Mouse (Mus musculus) limb, embryonic 14.5 days (tissue): ENCODE data around the gene Snapin. TPM values are rescaled to one million over a fixed set of nuclear protein-coding genes. Genes with fewer than 3 reads are reported as not detected.

Source experiments
- ATAC-seq: fragments of 200-750 bp; cut with Nextera tagmentation; 2 replicates; pipeline ENCODE4 v1.8.0; 2017; ENCODE audit warnings: low read depth, moderate number of reproducible peaks, moderate TSS enrichment; ENCODE audit not compliant: low FRiP score
- DNase-seq: peaks from one replicate; pipeline ENCODE4 v3.0.0-alpha.2; 2015; ENCODE audit warnings: low spot score
- H3K27ac ChIP-seq: fragments of 300-500 bp; sonication (generic); replicated peaks from 2 replicates; pipeline ENCODE4 v1.5.1; 2014; ENCODE audit warnings: low read depth, mild to moderate bottlenecking, low read length, moderate library complexity, mixed read lengths
- H3K27me3 ChIP-seq: fragments of 300-500 bp; sonication (generic); 2 replicates; pipeline ENCODE4 v1.6.1; 2014; ENCODE audit warnings: low read length, mixed read lengths; ENCODE audit not compliant: control insufficient read depth, insufficient read depth
- H3K36me3 ChIP-seq: fragments of 300-500 bp; sonication (generic); 2 replicates; pipeline ENCODE4 v1.6.1; 2014; ENCODE audit warnings: mild to moderate bottlenecking, low read length, moderate library complexity, mixed read lengths; ENCODE audit not compliant: control insufficient read depth, insufficient read depth
- H3K4me1 ChIP-seq: fragments of 300-500 bp; sonication (generic); 2 replicates; pipeline ENCODE4 v1.6.1; 2014; ENCODE audit warnings: antibody characterized with exemption, low read length, mixed read lengths; ENCODE audit not compliant: control insufficient read depth, insufficient read depth
- H3K4me2 ChIP-seq: fragments of 300-500 bp; sonication (generic); replicated peaks from 2 replicates; pipeline ENCODE4 v1.6.1; 2014; ENCODE audit warnings: low read depth, mild to moderate bottlenecking, low read length, moderate library complexity; ENCODE audit not compliant: severe bottlenecking
- H3K4me3 ChIP-seq: fragments of 300-500 bp; sonication (generic); replicated peaks from 2 replicates; pipeline ENCODE4 v1.5.1; 2014; ENCODE audit warnings: low read length
- H3K9ac ChIP-seq: fragments of 300-500 bp; sonication (generic); 2 replicates; pipeline ENCODE4 v1.6.1; 2014; ENCODE audit warnings: mild to moderate bottlenecking, low read depth, low read length, moderate library complexity; ENCODE audit not compliant: severe bottlenecking
- H3K9me3 ChIP-seq: fragments of 300-500 bp; sonication (generic); 2 replicates; pipeline ENCODE4 v1.6.1; 2016; ENCODE audit warnings: low read length; ENCODE audit not compliant: control insufficient read depth
- POLR2A ChIP-seq: fragments of 200-500 bp; IDR thresholded peaks from 2 replicates; pipeline ENCODE4 v1.8.0; 2012; ENCODE audit warnings: inconsistent platforms, mild to moderate bottlenecking, moderate library complexity, borderline replicate concordance; ENCODE audit not compliant: insufficient read depth, insufficient read length; ENCODE audit errors: extremely low read depth
- WGBS: fragments of 180-500 bp; shearing (Covaris S2); extraction: QIAGEN DNeasy Blood & Tissue Kit; methylation state at CpG from one replicate; pipeline ENCODE4 v1.1.7; 2014; 5-methylcytosine and 5-hydroxymethylcytosine counted together
- polyA plus RNA-seq, 2 experiments: library from polyadenylated mRNA; depleted of rRNA in 1 of 2; stranded (reverse) in 1 of 2; unstranded in 1 of 2; fragments of >200 nt; fragmentation: Nextera tagmentation in 1 of 2; extraction: Ambion mirVana in 1 of 2; gene quantifications; 2 replicates each; pipeline versions ENCODE4 v1.2.1 to v1.2.3; 2012 to 2014

Snapin gene
- polyA plus RNA-seq, 2 experiments = 54.8 to 87.6 TPM

- Histone ChIP-seq H3K4me3 (no peak overlapping the region), H3K36me3 (no peaks in the 10 kb centered on the region), H3K4me2 (no peak overlapping the region), H3K4me1 (peaks cover 13% of the 10 kb centered on the region), H3K27me3 (no peaks in the 10 kb centered on the region), H3K27ac (no peak overlapping the region), H3K9me3 (no peaks in the 10 kb centered on the region), H3K9ac (no peak overlapping the region)
- DNase-seq (no peak), ATAC-seq (no peak)
- no peak for TF ChIP-seq POLR2A
- WGBS = 90% methylated on average over 4 of the region's 4 CpGs
Observed at GRCm38 (mm10) chr3:90515789-90516188, 25.0 kb upstream of the Snapin start.

- WGBS = 44% methylated on average over 1 of the region's 1 CpGs
- no peaks in the 10 kb centered on the region for H3K27me3 ChIP-seq
- no peak overlapping the region for H3K27ac ChIP-seq
- peak overlapping the region; percentile 46 for H3K9ac ChIP-seq
- no peaks in the 10 kb centered on the region for H3K9me3 ChIP-seq
- peaks cover 13% of the 10 kb centered on the region for H3K4me1 ChIP-seq
- no peak for TF ChIP-seq POLR2A
- no peaks in the 10 kb centered on the region for H3K36me3 ChIP-seq
- peak overlapping the region; percentile 84 for H3K4me2 ChIP-seq
- DNase-seq (no peak), ATAC-seq (no peak)
- peak overlapping the region; percentile 34 for H3K4me3 ChIP-seq
Observed at GRCm38 (mm10) chr3:90515242-90515641, 24.4 kb upstream of the Snapin start.

GRCm38 (mm10) chr3:90514691-90515090 lies 23.9 kb upstream of the Snapin start:
- Histone ChIP-seq H3K4me2 (peak overlapping the region; percentile 84), H3K4me3 (peak overlapping the region; percentile 34), H3K27ac (no peak overlapping the region), H3K4me1 (peaks cover 13% of the 10 kb centered on the region), H3K9ac (peak overlapping the region; percentile 46), H3K27me3 (no peaks in the 10 kb centered on the region), H3K36me3 (no peaks in the 10 kb centered on the region), H3K9me3 (no peaks in the 10 kb centered on the region)
- WGBS = under 1% methylated on average over 10 of the region's 10 CpGs
- DNase-seq = peak; percentile 71
- ATAC-seq = peak; percentile 81
- TF ChIP-seq POLR2A = 0 out of 2 replicates have a peak, but pooled peaks have one; percentile 35

- peak within 1 kb of the TSS; percentile 46 for H3K9ac ChIP-seq
- no peaks in the 10 kb centered on the region for H3K36me3 ChIP-seq
- H3K4me2 ChIP-seq = peak within 1 kb of the TSS; percentile 84
- no peaks in the 10 kb centered on the region for H3K27me3 ChIP-seq
- DNase-seq (peak; percentile 16), ATAC-seq (peak; percentile 18; the same call in 1 of the 2 replicates)
- peaks cover 13% of the 10 kb centered on the region for H3K4me1 ChIP-seq
- 4% methylated on average over 24 of the region's 25 CpGs for WGBS
- H3K9me3 ChIP-seq = no peaks in the 10 kb centered on the region
- H3K27ac ChIP-seq = no peak within 1 kb of the TSS
- H3K4me3 ChIP-seq = peak within 1 kb of the TSS; percentile 34
- no peak for TF ChIP-seq POLR2A
Observed at GRCm38 (mm10) chr3:90513796-90514590, 23.2 kb upstream of the Snapin start, which contains the start of the genes S100a1 and S100a13. Gene S100a1 (minus strand): TSS chr3:90514392. Gene S100a13 (plus strand): TSS chr3:90514435.

DNA sequence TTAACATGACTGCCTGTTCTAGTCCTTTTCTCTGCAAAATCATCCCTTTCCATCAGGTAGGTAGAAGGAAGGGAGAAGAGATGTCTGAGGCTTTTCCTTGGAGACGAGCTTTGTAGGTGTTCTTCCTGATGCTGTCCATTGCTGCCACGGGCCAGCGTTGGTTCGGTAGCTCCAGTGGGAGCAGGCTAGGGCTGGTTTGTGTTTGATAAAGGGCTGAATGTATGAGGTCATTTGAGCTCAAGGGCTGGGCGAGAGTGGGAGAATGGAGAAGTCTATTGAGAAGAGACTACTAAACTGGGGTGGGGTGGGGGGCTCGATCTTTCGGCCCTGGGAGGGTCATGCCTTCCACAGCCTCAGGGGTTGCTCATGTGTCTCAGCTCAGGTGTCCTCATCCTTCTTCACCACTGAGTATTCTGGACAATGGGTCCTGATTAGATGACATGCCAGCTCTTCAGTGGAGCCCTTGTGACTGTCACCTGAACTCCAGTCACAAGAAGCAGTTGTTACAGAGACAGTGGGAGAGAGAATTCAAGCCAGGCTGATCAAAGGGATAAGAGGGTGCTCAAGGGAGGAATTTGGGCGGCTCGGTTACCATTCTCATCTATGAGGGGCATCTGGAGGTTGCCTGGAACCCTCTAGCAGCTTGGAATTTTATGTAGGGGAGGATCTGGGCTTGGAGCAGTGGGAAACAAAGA lies 22.3 kb upstream of the Snapin start:
- ATAC-seq (no peak), DNase-seq (no peak)
- H3K27me3 ChIP-seq = no peaks in the 10 kb centered on the region
- TF ChIP-seq POLR2A = no peak
- no peaks in the 10 kb centered on the region for H3K9me3 ChIP-seq
- no peak overlapping the region for H3K4me3 ChIP-seq
- peaks cover 13% of the 10 kb centered on the region for H3K4me1 ChIP-seq
- H3K9ac ChIP-seq = no peak overlapping the region
- no peak overlapping the region for H3K27ac ChIP-seq
- peak overlapping the region; percentile 84; the same call in 1 of the 2 replicates for H3K4me2 ChIP-seq
- 81% methylated on average over 9 of the region's 9 CpGs for WGBS
- no peaks in the 10 kb centered on the region for H3K36me3 ChIP-seq
